Mouse (Mus musculus) heart, adult 2 months (tissue): Measurements from ENCODE around the gene Agap1. TPM values are rescaled to one million over a fixed set of nuclear protein-coding genes. Genes with fewer than 3 reads are reported as not detected.

Experiments
- DNase-seq, 2 experiments: peaks; one replicate each; pipeline ENCODE4 v3.0.0; 2021
- H3K27ac ChIP-seq: fragments of 200-600 bp; 2 replicates; pipeline ENCODE4 v1.8.1; 2022
- H3K27me3 ChIP-seq: fragments of 200-500 bp; 2 replicates; pipeline ENCODE4 v1.6.1; 2012; ENCODE audit warnings: mild to moderate bottlenecking, low read length, inconsistent platforms, mixed read lengths; ENCODE audit not compliant: control insufficient read depth, insufficient read depth
- H3K36me3 ChIP-seq: fragments of 200-500 bp; 2 replicates; pipeline ENCODE4 v1.6.1; 2012; ENCODE audit warnings: low read length, inconsistent platforms; ENCODE audit not compliant: control insufficient read depth, insufficient read depth
- H3K4me1 ChIP-seq: fragments of 200-500 bp; 2 replicates; pipeline ENCODE4 v1.6.1; 2011; ENCODE audit warnings: low read length; ENCODE audit not compliant: control insufficient read depth, insufficient read depth
- H3K4me3 ChIP-seq: fragments of 200-600 bp; 2 replicates; pipeline ENCODE4 v1.8.1; 2022
- H3K79me2 ChIP-seq: fragments of 200-500 bp; replicated peaks from 2 replicates; pipeline ENCODE4 v1.6.1; 2012; ENCODE audit warnings: mild to moderate bottlenecking, inconsistent platforms, low read length, moderate library complexity, mixed read lengths; ENCODE audit not compliant: control insufficient read depth, insufficient read depth
- H3K9ac ChIP-seq: fragments of 200-500 bp; 2 replicates; pipeline ENCODE4 v1.6.1; 2012; ENCODE audit warnings: low read depth, mild to moderate bottlenecking, control low read depth, inconsistent platforms, low read length, mixed read lengths
- CTCF ChIP-seq: fragments of 200-600 bp; IDR thresholded peaks from 2 replicates; pipeline ENCODE4 v1.8.1; 2022; ENCODE audit warnings: antibody characterized with exemption, mild to moderate bottlenecking, moderate library complexity
- EP300 ChIP-seq: fragments of 200-500 bp; IDR thresholded peaks from 2 replicates; pipeline ENCODE4 v1.6.1; 2011; ENCODE audit warnings: low read depth, low read length, control low read depth; ENCODE audit not compliant: insufficient read depth
- POLR2A ChIP-seq: fragments of 200-500 bp; IDR thresholded peaks from 2 replicates; pipeline ENCODE4 v1.6.1; 2011; ENCODE audit warnings: mild to moderate bottlenecking, low read depth, low read length, control low read depth; ENCODE audit not compliant: insufficient read depth
- WGBS: fragments of 180-500 bp; shearing (Covaris S2); methylation state at CpG from one replicate; pipeline ENCODE4 v1.1.7; 2018; 5-methylcytosine and 5-hydroxymethylcytosine counted together
- intact Hi-C: fragments of 180-260 bp; cut with DNase I; formaldehyde crosslinking; loops from one replicate; pipeline ENCODE4 v1.15.1; 2025
- polyA plus RNA-seq: library from polyadenylated mRNA; depleted of rRNA; stranded (reverse); fragments of >200 nt; gene quantifications from 2 replicates; pipeline ENCODE4 v1.2.3, GENCODE M21; 2012
- total RNA-seq, 2 experiments: library from RNA; stranded (reverse); gene quantifications; 2 replicates each; pipeline ENCODE4 v1.2.3; 2021

Agap1 gene
- total and polyA plus RNA-seq, 3 experiments, result 11.4 to 62.1 (median 59.0) TPM

DNA sequence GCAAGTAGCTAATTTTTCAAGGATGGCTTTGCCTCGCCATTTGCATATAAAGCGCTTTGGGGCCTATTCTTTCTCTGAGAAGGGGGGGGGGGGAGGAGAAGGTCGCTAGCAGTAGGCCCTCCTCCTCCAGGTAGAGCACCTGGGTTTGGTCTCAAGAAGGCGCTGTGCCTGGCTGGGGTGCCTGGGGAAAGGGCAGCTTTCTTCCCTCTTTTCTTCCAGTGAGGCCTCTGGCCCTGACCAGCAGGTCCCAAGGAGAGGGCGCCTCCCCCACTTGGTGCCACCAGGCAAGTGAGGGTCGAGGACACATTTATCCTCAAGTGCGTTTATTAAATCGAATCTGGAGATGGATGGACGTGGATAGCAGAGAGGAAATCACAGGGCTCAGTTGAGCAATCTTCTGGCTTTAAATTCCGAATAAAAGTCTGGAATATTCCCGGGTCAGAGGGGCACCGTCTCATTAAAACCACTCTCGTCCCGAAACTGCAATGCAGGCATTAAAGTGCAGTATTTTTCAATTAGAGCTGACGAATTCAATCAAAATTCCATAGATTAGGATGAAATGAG lies 486.4 kb downstream of the Agap1 start:
- Histone ChIP-seq H3K36me3 (no peaks in the 10 kb centered on the region), H3K4me3 (no peak overlapping the region), H3K27me3 (peaks cover 32% of the 10 kb centered on the region), H3K79me2 (no peaks in the 10 kb centered on the region), H3K4me1 (no peaks in the 10 kb centered on the region; the same call in 1 of the 2 replicates), H3K9ac (no peak overlapping the region), H3K27ac (no peak overlapping the region)
- WGBS, result 32% methylated on average over 15 of the region's 15 CpGs
- DNase-seq, result no peak
- TF ChIP-seq POLR2A, result no peak
- TF ChIP-seq EP300, result no peak
- no peak for TF ChIP-seq CTCF
- intact Hi-C loops, result loop anchor here (5.0 to 10.0 kb wide), 2 partner anchors 274 to 706 kb away; no protein-coding TSS in a partner anchor

GRCm38 (mm10) chr1:89941701-89942381 lies 487.2 kb downstream of the Agap1 start:
- 2% methylated on average over 40 of the region's 40 CpGs for WGBS
- Histone ChIP-seq H3K79me2 (no peaks in the 10 kb centered on the region), H3K9ac (no peak overlapping the region), H3K36me3 (no peaks in the 10 kb centered on the region), H3K27me3 (peaks cover 26% of the 10 kb centered on the region), H3K27ac (no peak overlapping the region), H3K4me3 (peak overlapping the region; percentile 6; the same call in 1 of the 2 replicates), H3K4me1 (no peaks in the 10 kb centered on the region; the same call in 1 of the 2 replicates)
- DNase-seq, result peak in 1 of 2 experiments; percentile 40
- TF ChIP-seq EP300 (no peak), POLR2A (no peak), CTCF (no peak)
- intact Hi-C loops, result loop anchor here (1.0 to 10.0 kb wide), 3 partner anchors 83 to 707 kb away; no protein-coding TSS in a partner anchor

DNA sequence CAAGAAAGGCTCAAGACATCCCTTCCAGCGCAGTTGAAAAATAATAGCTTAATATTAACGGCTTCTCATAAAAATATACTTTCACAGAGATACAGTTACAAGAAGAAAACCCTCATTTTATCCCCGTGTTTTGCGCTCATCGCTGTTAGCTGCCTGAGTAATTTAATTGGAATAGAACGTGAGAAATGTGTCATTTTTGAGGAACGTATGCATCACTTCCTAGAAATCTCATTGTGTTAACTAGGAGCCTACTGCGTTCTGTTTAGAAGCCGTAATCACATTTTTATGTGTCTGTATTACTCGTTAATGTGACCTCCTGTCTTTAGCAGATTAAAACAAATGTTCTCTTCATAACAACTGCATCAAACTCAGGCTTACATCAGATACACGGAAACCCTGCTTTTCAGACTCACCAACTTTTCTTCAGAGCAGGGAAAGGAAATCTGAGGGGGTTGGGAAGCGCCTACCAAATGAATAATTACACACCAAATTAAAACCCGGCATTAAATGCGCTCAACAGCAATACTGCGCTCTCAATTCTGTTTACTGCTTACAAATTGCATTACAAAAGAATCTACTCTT lies 487.9 kb downstream of the Agap1 start:
- Histone ChIP-seq H3K79me2 (no peaks in the 10 kb centered on the region), H3K9ac (no peak overlapping the region), H3K27ac (no peak overlapping the region), H3K4me3 (peak overlapping the region; percentile 6; the same call in 1 of the 2 replicates), H3K4me1 (no peaks in the 10 kb centered on the region; the same call in 1 of the 2 replicates), H3K27me3 (peaks cover 21% of the 10 kb centered on the region), H3K36me3 (no peaks in the 10 kb centered on the region)
- WGBS, result 18% methylated on average over 15 of the region's 15 CpGs
- DNase-seq, result no peak
- intact Hi-C loops, result loop anchor here (1.0 to 10.0 kb wide), 3 partner anchors 83 to 708 kb away; no protein-coding TSS in a partner anchor
- TF ChIP-seq EP300 (no peak), CTCF (no peak), POLR2A (no peak)

- no peaks in the 10 kb centered on the region for H3K36me3 ChIP-seq
- H3K27me3 ChIP-seq, result peaks cover 19% of the 10 kb centered on the region
- WGBS, result 2% methylated on average over 16 of the region's 16 CpGs
- TF ChIP-seq EP300 (0 out of 2 replicates have a peak, but pooled peaks have one; percentile 56), POLR2A (no peak), CTCF (peak; percentile 97)
- no peak overlapping the region for H3K9ac ChIP-seq
- H3K4me3 ChIP-seq, result no peak overlapping the region; the same call in 1 of the 2 replicates
- H3K27ac ChIP-seq, result no peak overlapping the region
- intact Hi-C loops, result loop anchor here (1.0 to 10.0 kb wide), 4 partner anchors 173 to 708 kb away; no protein-coding TSS in a partner anchor
- no peaks in the 10 kb centered on the region for H3K79me2 ChIP-seq
- DNase-seq, result peak; percentile 70 to 86
- no peaks in the 10 kb centered on the region; the same call in 1 of the 2 replicates for H3K4me1 ChIP-seq
These were observed 488.6 kb downstream of the Agap1 start for GRCm38 (mm10) chr1:89943202-89943601.
